Mouse (Mus musculus): ENCODE data around the gene Vps33a. TPM values are rescaled to one million over a fixed set of nuclear protein-coding genes. Genes with fewer than 3 reads are reported as not detected.

Gene Vps33a
- polyA plus RNA-seq, 1 experiment from 2014 or later: 31.0 TPM

- H3K9me3 ChIP-seq (ENCODE audit: control insufficient read depth, low read length): no peaks in the 10 kb centered on the region
Observed at GRCm38 (mm10) chr5:123602174-123602573, 29.3 kb upstream of the Vps33a start.

GRCm38 (mm10) chr5:123599319-123599718 lies 26.5 kb upstream of the Vps33a start:
- H3K4me1 ChIP-seq (replicated peaks; ENCODE audit: control insufficient read depth, insufficient read depth, low read length): no peaks in the 10 kb centered on the region
- no peaks in the 10 kb centered on the region for H3K9me3 ChIP-seq (ENCODE audit: control insufficient read depth, low read length)
- H3K4me2 ChIP-seq (ENCODE audit: low read depth, low read length, severe bottlenecking): no peak overlapping the region
- ATAC-seq (replicated peaks; ENCODE audit: low FRiP score): no peak
- no peak for DNase-seq (ENCODE audit: low spot score)
- H3K36me3 ChIP-seq (ENCODE audit: control insufficient read depth, insufficient read depth, low read length): no peaks in the 10 kb centered on the region; the same call in 1 of the 2 replicates
- H3K9ac ChIP-seq (ENCODE audit: low read length): no peak overlapping the region
- no peak overlapping the region for H3K27ac ChIP-seq (ENCODE audit: low read depth, low read length)
- H3K27me3 ChIP-seq (ENCODE audit: control insufficient read depth, insufficient read depth, low read length): no peaks in the 10 kb centered on the region
- 51% methylated on average over 6 of the region's 6 CpGs for WGBS
- no peak overlapping the region for H3K4me3 ChIP-seq (ENCODE audit: low read depth, low read length)

More at GRCm38 (mm10) chr5:123602174-123602573, 29.3 kb upstream of the Vps33a start:
- ATAC-seq (replicated peaks; ENCODE audit: low FRiP score) (no peak), DNase-seq (ENCODE audit: low spot score) (no peak)
- H3K27ac ChIP-seq (ENCODE audit: low read depth, low read length): no peak overlapping the region
- H3K4me1 ChIP-seq (replicated peaks; ENCODE audit: control insufficient read depth, insufficient read depth, low read length): no peaks in the 10 kb centered on the region
- no peak overlapping the region for H3K9ac ChIP-seq (ENCODE audit: low read length)
- no peak overlapping the region for H3K4me2 ChIP-seq (ENCODE audit: low read depth, low read length, severe bottlenecking)
- H3K27me3 ChIP-seq (ENCODE audit: control insufficient read depth, insufficient read depth, low read length): no peaks in the 10 kb centered on the region
- no peak overlapping the region for H3K4me3 ChIP-seq (ENCODE audit: low read depth, low read length)
- WGBS: 91% methylated on average over 6 of the region's 6 CpGs
- no peaks in the 10 kb centered on the region; the same call in 1 of the 2 replicates for H3K36me3 ChIP-seq (ENCODE audit: control insufficient read depth, insufficient read depth, low read length)

GRCm38 (mm10) chr5:123593622-123594280 lies 20.9 kb upstream of the Vps33a start:
- H3K27me3 ChIP-seq (ENCODE audit: control insufficient read depth, insufficient read depth, low read length): no peaks in the 10 kb centered on the region
- no peak overlapping the region for H3K4me3 ChIP-seq (ENCODE audit: low read depth, low read length)
- no peak for DNase-seq (ENCODE audit: low spot score)
- no peak overlapping the region for H3K27ac ChIP-seq (ENCODE audit: low read depth, low read length)
- 82% methylated on average over 10 of the region's 10 CpGs for WGBS
- no peak overlapping the region for H3K9ac ChIP-seq (ENCODE audit: low read length)
- H3K4me2 ChIP-seq (ENCODE audit: low read depth, low read length, severe bottlenecking): no peak overlapping the region
- no peaks in the 10 kb centered on the region for H3K4me1 ChIP-seq (replicated peaks; ENCODE audit: control insufficient read depth, insufficient read depth, low read length)
- H3K9me3 ChIP-seq (ENCODE audit: control insufficient read depth, low read length): no peaks in the 10 kb centered on the region
- ATAC-seq (replicated peaks; ENCODE audit: low FRiP score): no peak
- H3K36me3 ChIP-seq (ENCODE audit: control insufficient read depth, insufficient read depth, low read length): no peaks in the 10 kb centered on the region; the same call in 1 of the 2 replicates

GRCm38 (mm10) chr5:123580043-123580442 lies 7.2 kb upstream of the Vps33a start:
- H3K4me2 ChIP-seq (ENCODE audit: low read depth, low read length, severe bottlenecking): no peak overlapping the region
- H3K36me3 ChIP-seq (ENCODE audit: control insufficient read depth, insufficient read depth, low read length): no peaks in the 10 kb centered on the region; the same call in 1 of the 2 replicates
- no peaks in the 10 kb centered on the region for H3K27me3 ChIP-seq (ENCODE audit: control insufficient read depth, insufficient read depth, low read length)
- DNase-seq (ENCODE audit: low spot score) (no peak), ATAC-seq (replicated peaks; ENCODE audit: low FRiP score) (no peak)
- no peak overlapping the region for H3K27ac ChIP-seq (ENCODE audit: low read depth, low read length)
- H3K9ac ChIP-seq (ENCODE audit: low read length): no peak overlapping the region
- no peak overlapping the region for H3K4me3 ChIP-seq (ENCODE audit: low read depth, low read length)
- WGBS: 91% methylated on average over 6 of the region's 6 CpGs
- no peaks in the 10 kb centered on the region for H3K9me3 ChIP-seq (ENCODE audit: control insufficient read depth, low read length)
- H3K4me1 ChIP-seq (replicated peaks; ENCODE audit: control insufficient read depth, insufficient read depth, low read length): no peaks in the 10 kb centered on the region

GRCm38 (mm10) chr5:123576696-123577095 lies 3.9 kb upstream of the Vps33a start:
- DNase-seq (ENCODE audit: low spot score) (no peak), ATAC-seq (replicated peaks; ENCODE audit: low FRiP score) (no peak)
- peaks cover 3% of the 10 kb centered on the region; the same call in 1 of the 2 replicates for H3K4me1 ChIP-seq (replicated peaks; ENCODE audit: control insufficient read depth, insufficient read depth, low read length)
- no peaks in the 10 kb centered on the region for H3K9me3 ChIP-seq (ENCODE audit: control insufficient read depth, low read length)
- no peak overlapping the region for H3K4me2 ChIP-seq (ENCODE audit: low read depth, low read length, severe bottlenecking)
- no peak overlapping the region for H3K4me3 ChIP-seq (ENCODE audit: low read depth, low read length)
- no peaks in the 10 kb centered on the region; the same call in 1 of the 2 replicates for H3K36me3 ChIP-seq (ENCODE audit: control insufficient read depth, insufficient read depth, low read length)
- H3K27me3 ChIP-seq (ENCODE audit: control insufficient read depth, insufficient read depth, low read length): no peaks in the 10 kb centered on the region
- no peak overlapping the region for H3K27ac ChIP-seq (ENCODE audit: low read depth, low read length)
- H3K9ac ChIP-seq (ENCODE audit: low read length): no peak overlapping the region
- 90% methylated on average over 3 of the region's 3 CpGs for WGBS

- Histone ChIP-seq H3K4me1 (replicated peaks; ENCODE audit: control insufficient read depth, insufficient read depth, low read length) (peaks cover 3% of the 10 kb centered on the region; the same call in 1 of the 2 replicates), H3K27ac (ENCODE audit: low read depth, low read length) (no peak overlapping the region), H3K36me3 (ENCODE audit: control insufficient read depth, insufficient read depth, low read length) (no peaks in the 10 kb centered on the region), H3K4me2 (ENCODE audit: low read depth, low read length, severe bottlenecking) (0 out of 2 replicates have a peak overlapping the region, but pooled peaks have one; percentile 31), H3K9ac (ENCODE audit: low read length) (no peak overlapping the region), H3K27me3 (ENCODE audit: control insufficient read depth, insufficient read depth, low read length) (no peaks in the 10 kb centered on the region), H3K9me3 (ENCODE audit: control insufficient read depth, low read length) (no peaks in the 10 kb centered on the region), H3K4me3 (ENCODE audit: low read depth, low read length) (no peak overlapping the region; the same call in 1 of the 2 replicates)
- 66% methylated on average over 8 of the region's 8 CpGs for WGBS
- ATAC-seq (replicated peaks; ENCODE audit: low FRiP score) (peak; percentile 44; the same call in 1 of the 2 replicates), DNase-seq (ENCODE audit: low spot score) (no peak)
Observed at GRCm38 (mm10) chr5:123573362-123573761, 524 bp upstream of the Vps33a start.

- Histone ChIP-seq H3K4me2 (ENCODE audit: low read depth, low read length, severe bottlenecking) (no peak overlapping the region), H3K36me3 (ENCODE audit: control insufficient read depth, insufficient read depth, low read length) (peaks cover 2% of the 10 kb centered on the region; the same call in 1 of the 2 replicates)
- ATAC-seq (replicated peaks; ENCODE audit: low FRiP score): no peak
Observed at GRCm38 (mm10) chr5:123561128-123561527, 11.7 kb downstream of the Vps33a start.

GRCm38 (mm10) chr5:123559588-123559987 lies 13.2 kb downstream of the Vps33a start:
- Histone ChIP-seq H3K27ac (ENCODE audit: low read depth, low read length) (no peak overlapping the region), H3K27me3 (ENCODE audit: control insufficient read depth, insufficient read depth, low read length) (no peaks in the 10 kb centered on the region), H3K9ac (ENCODE audit: low read length) (no peak overlapping the region), H3K36me3 (ENCODE audit: control insufficient read depth, insufficient read depth, low read length) (peaks cover 2% of the 10 kb centered on the region; the same call in 1 of the 2 replicates), H3K9me3 (ENCODE audit: control insufficient read depth, low read length) (no peaks in the 10 kb centered on the region), H3K4me2 (ENCODE audit: low read depth, low read length, severe bottlenecking) (no peak overlapping the region), H3K4me3 (ENCODE audit: low read depth, low read length) (no peak overlapping the region), H3K4me1 (replicated peaks; ENCODE audit: control insufficient read depth, insufficient read depth, low read length) (no peaks in the 10 kb centered on the region)
- ATAC-seq (replicated peaks; ENCODE audit: low FRiP score) (no peak), DNase-seq (ENCODE audit: low spot score) (no peak)
- WGBS: 94% methylated on average over 8 of the region's 8 CpGs

More at GRCm38 (mm10) chr5:123561128-123561527, 11.7 kb downstream of the Vps33a start:
- 96% methylated on average over 11 of the region's 11 CpGs for WGBS
- Histone ChIP-seq H3K27me3 (ENCODE audit: control insufficient read depth, insufficient read depth, low read length) (no peaks in the 10 kb centered on the region), H3K4me1 (replicated peaks; ENCODE audit: control insufficient read depth, insufficient read depth, low read length) (no peaks in the 10 kb centered on the region), H3K4me3 (ENCODE audit: low read depth, low read length) (no peak overlapping the region), H3K27ac (ENCODE audit: low read depth, low read length) (no peak overlapping the region), H3K9me3 (ENCODE audit: control insufficient read depth, low read length) (no peaks in the 10 kb centered on the region), H3K9ac (ENCODE audit: low read length) (no peak overlapping the region)
- no peak for DNase-seq (ENCODE audit: low spot score)

GRCm38 (mm10) chr5:123556451-123556850 lies 16.4 kb downstream of the Vps33a start:
- DNase-seq (ENCODE audit: low spot score) (no peak), ATAC-seq (replicated peaks; ENCODE audit: low FRiP score) (no peak)
- no peak overlapping the region for H3K9ac ChIP-seq (ENCODE audit: low read length)
- 75% methylated on average over 2 of the region's 2 CpGs for WGBS
- no peak overlapping the region for H3K4me3 ChIP-seq (ENCODE audit: low read depth, low read length)
- no peaks in the 10 kb centered on the region for H3K9me3 ChIP-seq (ENCODE audit: control insufficient read depth, low read length)
- H3K4me2 ChIP-seq (ENCODE audit: low read depth, low read length, severe bottlenecking): no peak overlapping the region
- no peaks in the 10 kb centered on the region for H3K4me1 ChIP-seq (replicated peaks; ENCODE audit: control insufficient read depth, insufficient read depth, low read length)
- no peaks in the 10 kb centered on the region; the same call in 1 of the 2 replicates for H3K36me3 ChIP-seq (ENCODE audit: control insufficient read depth, insufficient read depth, low read length)
- H3K27me3 ChIP-seq (ENCODE audit: control insufficient read depth, insufficient read depth, low read length): no peaks in the 10 kb centered on the region
- H3K27ac ChIP-seq (ENCODE audit: low read depth, low read length): no peak overlapping the region
